Mouse (Mus musculus) 3T3-L1 (cell line): Measurements from ENCODE around the gene Prox2.

Experiments
- DNase-seq: peaks from one replicate; pipeline ENCODE4 v3.0.0-alpha.2; 2015; ENCODE audit warnings: low read depth, low spot score

Gene Prox2

DNA sequence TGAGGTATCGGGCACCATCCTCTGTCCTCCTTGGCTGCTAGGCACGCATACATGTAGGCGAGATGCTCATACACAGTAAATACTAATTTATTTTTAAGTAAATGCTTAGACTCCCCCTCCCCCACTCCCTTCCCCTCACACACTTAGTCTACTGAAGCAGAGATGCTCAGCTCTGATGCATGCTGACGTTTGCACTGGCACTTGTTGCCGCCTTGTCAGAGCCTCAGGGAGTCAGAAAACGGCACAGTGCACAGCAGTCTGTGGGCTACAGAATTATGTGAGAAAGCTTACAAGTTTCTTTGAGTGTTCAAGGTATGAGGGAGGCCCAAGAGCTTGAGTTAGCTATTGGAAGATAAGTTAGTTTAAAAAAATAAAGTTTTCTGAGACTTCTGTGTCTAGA is 20.8 kb upstream of the Prox2 start:
- no peak for DNase-seq

DNA sequence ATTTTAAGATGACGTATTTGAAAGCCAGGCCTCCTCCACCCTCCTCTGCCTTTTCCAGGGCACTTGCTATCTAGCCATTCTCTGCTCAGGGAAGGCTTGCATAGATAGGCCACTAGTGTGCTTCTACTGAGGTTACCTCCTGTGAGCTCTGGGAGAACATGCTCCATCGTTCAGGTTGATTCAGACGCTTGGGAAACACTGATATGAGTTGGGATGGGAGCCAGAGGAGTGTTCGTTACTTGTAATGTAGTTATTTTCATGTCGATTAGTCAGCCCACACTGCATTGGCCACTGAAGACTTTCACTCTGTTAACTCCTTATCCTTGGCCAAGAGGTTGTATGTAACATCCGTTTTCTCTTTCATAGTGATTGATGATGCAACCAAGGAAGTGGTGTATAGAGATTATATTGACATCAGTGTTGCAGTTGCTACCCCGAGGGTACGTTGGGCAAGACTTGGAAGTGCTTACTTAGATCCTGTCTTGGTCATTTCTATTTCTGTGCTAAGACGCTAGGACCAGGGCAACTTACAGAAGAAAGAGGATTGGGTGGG is 18.9 kb upstream of the Prox2 start:
- no peak for DNase-seq

DNA sequence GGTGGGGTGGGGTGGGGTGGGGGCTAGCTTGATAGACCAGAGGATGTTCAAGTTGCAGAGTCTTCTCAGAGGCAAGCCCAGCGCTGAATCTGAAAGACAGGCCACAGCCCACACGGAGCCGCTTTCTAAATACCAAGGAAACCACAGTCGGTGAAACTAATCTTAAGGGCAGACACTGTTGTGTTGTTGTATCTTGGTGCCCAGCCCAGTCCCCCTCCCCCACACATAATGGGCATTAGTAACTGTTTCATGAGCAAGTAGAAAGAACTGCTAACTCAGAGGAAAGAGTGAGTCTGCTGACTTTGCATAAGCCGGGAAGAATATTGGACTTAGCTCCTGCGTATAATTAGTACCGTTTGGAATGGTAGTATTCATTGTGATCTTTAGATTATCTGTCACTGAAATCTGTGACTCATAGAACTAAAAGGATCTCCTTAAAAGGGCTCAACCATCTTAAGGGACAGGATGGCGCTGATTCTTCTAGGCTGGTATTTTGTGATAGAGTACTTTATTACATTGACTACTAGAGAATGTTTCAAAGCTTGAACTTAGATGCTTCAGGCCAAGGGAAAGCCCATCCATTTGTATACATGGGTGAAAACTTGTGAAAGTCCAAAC is 16.5 kb upstream of the Prox2 start:
- DNase-seq = peak; percentile 93

DNA sequence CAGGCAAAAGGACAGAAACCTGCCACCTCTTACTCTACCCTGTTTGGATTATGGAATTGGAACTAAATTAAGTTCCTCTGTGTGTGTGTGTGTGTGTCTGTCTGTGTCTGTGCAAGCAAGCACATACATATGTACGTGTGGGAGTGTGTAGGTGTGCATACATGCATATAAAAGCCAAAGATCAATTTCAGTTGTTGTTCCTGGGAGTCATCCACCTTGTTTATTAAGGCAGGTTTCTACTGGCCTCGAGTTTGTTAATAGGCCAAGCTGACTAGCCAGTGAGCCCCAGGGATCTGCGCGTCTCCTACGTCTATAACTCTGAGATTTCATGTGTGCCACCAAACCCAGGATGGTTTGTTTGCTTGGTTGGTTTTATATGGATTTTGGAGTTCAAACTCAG is 14.2 kb upstream of the Prox2 start:
- no peak for DNase-seq

DNA sequence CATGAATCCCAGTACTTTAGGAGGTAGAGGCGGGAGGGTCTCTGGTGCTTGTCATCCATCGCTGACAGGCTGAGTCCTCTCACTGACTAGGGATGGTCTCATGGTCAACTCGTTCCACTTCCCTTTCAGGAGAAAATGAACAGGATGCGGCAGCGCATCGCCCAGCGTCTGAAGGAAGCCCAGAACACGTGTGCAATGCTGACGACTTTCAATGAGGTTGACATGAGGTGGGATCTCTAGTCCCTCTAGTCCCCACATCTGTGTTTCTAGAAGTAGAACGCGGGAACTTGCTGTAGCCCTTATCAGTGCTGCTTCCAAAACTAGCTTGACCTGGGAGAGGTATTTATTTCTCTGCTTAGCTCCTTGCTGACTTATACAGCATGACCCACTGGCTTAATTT is 13.1 kb upstream of the Prox2 start:
- DNase-seq = no peak

DNA sequence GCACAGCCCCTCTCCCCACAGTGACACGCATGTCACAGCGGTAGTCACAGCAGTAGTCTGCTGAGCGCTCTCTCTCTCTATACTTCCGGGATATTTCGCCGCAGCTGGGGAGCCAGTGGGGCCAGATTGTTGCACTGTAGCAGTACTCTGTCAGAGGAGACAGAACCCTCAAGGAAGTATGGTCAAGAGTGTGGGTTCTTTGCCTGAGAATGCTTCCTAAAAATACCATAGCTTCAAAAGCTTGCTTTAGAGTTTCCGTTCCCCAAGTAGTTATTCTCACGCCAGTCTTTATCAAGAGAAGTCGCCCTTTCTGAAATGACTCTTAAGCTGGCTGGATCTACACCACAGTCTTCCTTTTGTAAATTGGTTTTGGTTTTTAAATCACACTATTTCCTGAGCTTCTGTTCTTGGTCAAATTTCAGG is 12.6 kb upstream of the Prox2 start:
- no peak for DNase-seq

DNA sequence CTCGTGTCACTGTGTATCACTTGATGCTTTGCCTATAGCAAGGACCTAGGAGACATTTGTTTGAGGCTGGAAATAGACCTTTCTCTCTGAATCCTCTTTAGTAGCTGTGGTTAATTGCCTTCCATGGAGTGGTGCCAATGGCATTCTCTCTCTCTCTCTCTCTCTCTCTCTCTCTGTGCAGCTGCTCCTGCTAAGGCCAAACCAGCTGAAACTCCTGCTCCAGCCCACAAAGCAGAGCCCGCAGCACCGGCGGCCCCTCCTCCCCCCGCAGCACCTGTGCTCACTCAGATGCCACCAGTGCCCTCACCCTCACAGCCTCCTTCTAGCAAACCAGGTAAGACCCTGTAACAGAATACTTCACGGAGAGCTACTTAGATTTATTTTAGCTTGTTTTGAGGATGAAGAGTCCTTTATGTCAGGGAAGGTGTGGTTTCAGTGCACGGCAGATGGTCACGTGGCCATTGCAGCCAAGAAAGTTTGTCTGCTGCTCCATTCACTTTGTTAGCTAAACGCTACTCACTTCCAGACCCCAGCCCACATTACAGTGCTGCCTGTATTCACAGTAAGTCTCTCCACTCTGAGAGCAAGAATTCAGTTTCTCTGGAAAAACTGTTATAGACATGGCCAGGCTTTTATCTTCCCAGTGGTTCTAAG is 11.4 kb upstream of the Prox2 start:
- DNase-seq = no peak

DNA sequence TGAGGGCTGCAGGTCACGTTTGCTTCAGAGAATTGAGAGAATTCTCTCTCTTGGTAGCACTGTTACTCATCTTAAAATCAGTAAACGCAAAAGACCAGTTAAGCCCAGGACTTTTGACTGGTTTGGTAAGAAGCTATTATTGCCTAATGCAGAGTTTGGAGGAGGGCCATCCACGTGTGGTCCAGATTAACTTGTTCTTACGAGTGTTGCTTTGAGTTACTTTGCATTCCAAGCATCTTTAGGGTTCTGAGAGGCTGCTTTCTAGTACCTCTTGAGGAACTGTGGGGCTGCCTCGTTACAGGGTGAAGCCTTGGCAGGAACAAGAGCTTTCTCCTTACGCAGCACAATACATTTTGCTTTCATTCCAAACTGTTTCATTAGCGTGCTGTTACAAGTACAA is 5.1 kb upstream of the Prox2 start:
- DNase-seq = peak; percentile 72

DNA sequence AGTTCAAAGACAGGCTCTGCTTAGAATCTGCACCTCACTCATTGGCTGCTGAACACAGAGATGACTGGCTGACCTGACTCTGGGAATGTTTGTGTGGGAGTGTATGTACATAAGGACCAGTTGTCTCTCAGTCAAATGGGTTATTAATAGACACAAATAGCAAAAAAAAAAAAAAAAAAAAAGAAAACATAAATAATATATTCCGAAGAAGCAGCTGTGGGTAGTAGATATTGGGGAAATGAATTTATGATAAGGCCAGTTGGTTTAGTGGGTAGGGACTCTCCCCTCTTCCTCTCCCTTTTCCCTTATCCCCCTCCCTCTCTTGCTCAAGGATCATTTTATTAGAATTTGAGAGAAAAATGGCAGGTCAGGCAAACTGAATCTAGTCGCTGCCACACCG is 3.4 kb upstream of the Prox2 start:
- no peak for DNase-seq

DNA sequence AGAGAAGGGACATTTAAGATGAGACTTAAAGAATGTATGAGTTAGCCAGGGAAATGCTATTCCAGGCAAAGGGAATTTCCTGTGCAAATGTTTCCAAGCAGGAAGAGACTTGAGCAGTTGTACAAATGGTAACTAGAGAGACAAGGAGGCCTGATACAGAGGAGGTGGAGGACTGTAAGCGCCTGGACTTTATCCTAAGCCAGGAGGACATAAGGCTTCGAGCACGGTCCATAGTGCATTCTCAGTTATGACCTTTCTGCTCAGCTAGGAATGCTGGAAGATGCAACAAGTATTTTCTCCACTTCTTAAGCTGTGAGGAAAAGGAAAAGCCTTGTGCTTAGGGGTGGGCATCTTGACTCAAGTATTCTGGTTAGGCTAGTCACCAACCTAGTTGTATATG is 2.8 kb upstream of the Prox2 start:
- DNase-seq = no peak

DNA sequence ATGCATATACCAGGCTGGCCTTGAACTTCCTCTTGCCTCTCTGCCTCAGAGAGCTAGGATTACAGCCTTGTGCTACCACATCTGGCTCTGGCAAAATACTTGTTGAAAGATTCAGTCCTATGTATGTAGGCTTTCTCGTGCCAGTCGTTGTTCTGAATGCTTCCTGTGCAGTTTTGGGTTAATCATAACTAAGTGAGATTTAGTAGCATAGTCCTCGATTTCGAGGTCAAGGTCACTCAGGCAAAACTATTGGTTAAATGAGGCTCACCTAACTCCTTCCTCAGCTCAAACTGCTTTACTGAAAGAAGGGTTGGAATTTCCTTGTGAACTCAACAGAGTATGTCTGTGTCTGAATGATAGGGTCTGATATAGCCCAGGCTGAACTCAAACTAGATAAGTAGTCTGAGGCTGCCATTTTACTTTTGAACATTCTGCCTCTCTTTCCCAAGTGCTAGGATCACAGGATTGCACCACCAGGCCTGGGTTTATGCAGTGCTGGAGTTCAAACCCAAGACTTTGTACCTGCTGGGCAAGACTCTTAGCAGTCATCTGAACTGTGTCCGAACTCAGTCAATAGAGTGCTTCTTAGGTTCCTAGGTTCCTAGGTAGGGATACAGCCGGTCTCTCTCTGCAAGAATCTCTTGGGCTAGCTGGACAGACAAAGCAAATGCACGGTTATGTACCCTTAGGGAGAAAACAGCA is 2.1 kb upstream of the Prox2 start:
- no peak for DNase-seq

DNA sequence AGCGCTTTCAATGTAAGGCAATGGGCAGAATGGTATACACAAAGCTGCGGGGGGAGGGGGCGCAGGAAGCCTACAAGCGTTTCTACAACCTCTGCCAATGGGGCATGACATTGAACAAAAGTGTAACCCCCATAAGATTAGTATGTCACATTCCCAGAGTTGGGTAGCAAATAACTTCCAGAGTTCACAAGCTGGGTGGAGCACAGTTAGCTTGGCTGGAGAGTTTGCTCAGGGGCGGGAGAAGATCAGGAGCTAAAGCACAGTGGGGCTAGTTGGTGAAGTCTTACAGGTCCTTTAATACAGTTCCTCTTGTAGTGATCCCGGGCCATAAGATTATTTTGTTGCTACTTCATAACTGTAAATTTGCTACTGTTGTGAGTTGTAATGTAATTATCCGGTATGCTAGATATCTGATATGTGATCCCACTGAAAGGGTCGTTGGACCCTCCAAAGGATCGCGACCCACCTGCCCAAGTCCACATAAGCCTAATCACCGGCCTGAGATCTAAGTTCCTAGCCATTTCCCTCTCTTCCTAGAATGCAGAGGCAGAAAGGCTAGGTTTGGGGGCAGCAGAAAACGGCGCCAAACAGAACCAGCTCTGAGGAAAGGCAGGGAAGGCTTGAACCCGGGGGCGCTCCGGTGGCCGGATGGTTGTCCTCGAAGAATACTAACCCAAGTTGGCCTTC is 405 bp downstream of the Prox2 start:
- peak; percentile 36 for DNase-seq

DNA sequence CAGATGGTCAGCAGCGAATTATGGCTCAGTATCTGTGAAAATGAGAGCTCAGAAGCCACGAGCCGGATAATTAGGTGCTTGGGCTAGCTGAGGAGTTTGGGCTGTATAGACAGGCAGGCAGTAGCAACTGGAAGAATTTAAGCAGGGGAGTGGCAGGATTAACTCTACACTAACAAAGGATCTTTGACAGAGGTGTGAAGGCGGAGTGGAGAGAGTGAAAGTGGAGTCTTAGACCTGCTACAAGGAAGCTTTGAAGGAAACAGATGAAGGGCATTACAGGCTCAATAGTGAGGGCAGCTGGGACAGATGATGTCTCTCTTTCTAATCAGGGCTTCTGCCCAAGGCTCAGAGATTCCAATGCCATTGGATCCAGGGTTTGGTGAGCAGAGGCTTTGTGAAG is 1.1 kb downstream of the Prox2 start:
- no peak for DNase-seq

DNA sequence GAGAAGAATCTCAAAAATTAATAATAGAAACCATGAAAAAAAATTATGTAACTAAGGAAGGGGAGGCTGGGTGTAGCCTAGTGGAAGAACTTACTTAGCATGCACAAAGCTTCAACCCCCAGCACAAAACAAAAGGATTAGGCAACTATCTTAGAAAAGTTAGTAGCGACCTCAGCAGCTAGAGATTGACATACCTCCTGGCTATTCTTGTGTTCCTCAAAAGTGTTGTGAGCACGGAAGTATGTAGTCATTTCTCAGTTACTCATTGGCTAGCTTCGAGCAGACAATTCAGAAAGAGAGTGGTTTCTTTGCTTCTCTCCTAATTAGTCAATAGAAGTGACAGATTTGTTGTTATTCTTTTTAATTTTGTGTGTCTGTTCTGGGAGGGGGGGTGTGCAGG is 1.9 kb downstream of the Prox2 start:
- no peak for DNase-seq

DNA sequence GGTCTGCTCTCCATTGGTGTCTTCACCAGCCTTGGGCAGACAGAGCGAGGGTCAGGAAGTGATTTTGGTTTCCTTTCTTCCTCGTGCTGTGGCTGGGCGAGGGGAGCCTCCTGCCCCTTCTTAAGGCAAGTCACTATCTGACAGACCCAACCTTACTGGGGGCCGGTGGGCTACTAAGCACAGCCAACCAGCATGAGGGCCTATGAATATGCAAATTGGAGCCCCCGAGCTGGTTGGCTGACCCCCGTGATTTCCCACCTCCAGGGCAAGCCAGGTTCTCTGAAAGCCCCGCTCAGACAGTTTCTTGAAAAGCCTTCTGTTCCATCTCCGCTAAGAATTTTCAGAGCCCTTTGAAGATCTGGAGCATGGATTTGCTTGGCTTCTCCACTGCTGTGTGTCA is 4.3 kb downstream of the Prox2 start:
- no peak for DNase-seq

DNA sequence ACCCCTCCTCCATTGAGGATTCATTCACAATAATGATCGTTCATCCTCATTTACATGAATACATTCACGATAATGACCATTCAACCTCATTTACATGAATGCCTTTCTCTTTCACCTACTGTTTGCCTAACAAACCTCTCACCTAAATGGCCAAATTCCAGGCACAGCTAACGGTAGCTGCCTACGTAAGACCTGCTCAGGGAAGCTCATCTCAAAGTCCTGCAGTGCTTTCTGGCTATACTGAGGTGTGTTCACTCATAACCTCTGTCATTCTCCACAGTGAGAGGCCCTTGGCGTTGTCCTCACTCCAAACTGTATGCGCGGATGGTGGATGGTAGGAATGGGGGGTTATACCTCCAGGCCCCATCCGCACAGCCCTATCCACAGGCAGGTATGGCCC is 5.8 kb downstream of the Prox2 start:
- DNase-seq = no peak

DNA sequence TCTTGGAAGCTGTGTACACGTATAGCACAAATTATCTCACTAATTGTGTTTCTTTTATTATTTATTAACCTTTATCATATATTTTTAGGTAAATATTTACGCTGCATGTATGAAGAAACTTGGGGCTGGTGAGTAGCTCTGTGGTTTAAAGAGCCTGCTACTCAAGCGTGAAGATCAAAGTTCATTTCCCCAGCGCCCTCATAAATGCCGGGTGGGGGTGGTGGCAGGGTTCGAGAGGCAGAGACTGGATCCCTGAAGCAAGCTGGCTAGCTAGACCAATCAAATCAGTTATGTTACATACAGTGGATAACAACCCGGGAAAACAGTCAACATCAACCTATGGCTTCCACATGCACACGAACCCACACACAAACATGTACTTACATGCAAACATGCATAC is 7.5 kb downstream of the Prox2 start:
- DNase-seq = no peak

DNA sequence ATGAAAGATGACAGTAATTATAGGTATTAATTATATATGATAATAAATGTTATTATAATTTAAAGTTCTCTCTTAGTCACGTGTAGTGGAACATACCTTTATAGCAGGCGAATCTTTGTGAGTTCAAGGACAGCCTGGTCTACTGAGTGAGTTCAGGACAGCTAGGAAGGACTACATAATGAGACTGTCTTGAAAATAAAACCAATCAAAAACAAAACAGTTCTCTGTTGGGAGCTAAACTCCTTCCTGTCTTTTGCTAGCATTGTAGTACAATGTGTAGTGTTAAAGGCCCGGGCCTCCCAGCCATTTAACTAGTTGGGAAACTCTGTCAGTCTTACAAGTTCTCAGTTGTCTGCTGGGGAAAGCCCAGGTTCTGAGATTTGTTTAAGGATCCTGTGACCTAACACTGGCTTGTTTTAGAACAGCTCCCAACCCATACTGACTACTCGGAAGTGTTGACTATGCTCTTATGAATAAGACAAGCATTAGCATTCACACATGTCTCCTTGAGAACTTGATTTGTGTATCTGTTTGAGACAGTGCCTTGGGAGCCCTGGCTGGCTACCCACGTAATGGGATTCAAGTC is 8.9 kb downstream of the Prox2 start:
- no peak for DNase-seq

DNA sequence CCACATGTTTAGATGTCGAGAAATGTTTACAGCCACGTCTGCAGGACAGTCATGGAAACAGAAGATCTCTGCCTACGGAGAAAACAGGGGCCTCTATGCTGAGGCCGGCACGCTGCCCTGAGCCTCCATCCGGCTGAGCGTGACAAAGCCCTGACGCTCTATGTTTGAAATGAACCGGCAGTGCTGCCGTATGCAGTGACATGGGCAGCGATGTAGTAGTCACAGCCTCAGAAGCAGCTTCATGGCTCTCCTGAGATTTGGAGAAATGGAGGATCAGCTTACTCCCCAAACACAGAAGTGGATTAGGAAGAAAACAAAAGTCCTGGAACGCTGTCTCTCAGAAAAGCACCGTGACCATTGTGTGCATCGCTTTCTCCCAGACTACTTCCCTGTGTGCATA is 9.6 kb downstream of the Prox2 start:
- no peak for DNase-seq

DNA sequence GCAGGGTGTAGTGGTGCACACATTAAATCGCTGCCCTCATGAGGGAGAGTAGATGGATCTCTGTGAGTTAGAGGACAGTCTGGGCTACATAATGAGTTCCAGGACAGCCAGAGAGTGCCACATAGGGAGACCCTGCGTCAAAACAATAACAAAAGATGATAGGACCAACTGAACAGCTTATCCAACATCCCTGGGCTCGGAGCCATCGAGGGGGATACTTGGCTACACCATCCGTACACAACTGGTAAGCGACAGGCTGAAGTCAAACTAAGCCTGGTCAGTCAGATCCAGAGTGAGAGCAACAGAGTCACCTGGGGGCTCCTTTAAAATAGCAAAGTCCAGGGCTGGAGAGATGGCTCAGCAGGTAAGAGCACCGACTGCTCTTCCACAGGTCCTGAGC is 14.7 kb downstream of the Prox2 start:
- no peak for DNase-seq

DNA sequence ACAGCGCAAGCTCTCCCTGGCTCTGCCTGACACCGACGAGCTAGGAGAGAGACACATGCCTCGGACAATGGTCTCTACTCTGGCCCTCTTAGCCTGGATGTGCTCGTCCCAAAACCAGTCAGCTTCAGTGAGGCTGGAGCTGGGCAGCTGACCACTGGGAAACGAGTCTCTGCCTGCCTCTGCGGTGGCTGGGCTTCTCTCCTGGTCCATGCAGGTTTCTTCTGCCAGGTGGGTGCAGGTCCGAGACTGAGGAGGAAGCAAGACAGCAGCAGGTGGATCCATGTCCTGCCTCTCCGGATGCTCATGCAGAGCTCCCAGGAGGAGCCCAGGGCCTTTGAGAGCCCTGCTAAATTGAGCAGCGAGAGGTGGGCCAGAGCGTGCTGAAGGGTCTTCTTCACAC is 15.4 kb downstream of the Prox2 start:
- no peak for DNase-seq

DNA sequence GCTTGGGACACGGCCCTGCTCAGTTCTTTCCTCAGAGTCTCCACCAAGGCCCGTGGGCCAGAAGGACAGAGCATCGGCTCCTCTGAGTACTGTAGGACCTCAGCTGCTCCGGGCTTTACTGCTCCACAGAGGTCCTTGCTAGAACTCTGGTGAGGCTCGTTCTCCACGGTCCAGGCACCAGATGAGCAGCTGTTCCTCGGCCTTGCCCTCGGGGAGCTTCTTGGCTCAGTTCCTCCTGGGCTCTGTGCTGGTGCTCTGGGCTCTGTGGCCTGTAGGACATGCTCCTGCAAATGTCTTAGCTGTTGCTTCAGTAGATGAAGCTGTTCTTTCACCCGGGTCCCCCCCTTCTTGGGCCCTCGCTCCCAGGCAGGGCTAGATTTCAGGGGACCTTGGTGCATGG is 15.9 kb downstream of the Prox2 start:
- DNase-seq = no peak
